Mouse (Mus musculus) erythroblast, embryonic 14.5 days (primary cell): ENCODE results near the gene Yjefn3.

Source experiments
- GATA1 ChIP-seq: IDR thresholded peaks from 2 replicates; pipeline ENCODE4 v1.6.1; 2012; ENCODE audit warnings: low read length, inconsistent platforms, mixed read lengths
- TAL1 ChIP-seq: IDR thresholded peaks from 3 replicates; pipeline ENCODE4 v1.6.1; 2012; ENCODE audit warnings: low read length, inconsistent platforms, mixed read lengths

DNA sequence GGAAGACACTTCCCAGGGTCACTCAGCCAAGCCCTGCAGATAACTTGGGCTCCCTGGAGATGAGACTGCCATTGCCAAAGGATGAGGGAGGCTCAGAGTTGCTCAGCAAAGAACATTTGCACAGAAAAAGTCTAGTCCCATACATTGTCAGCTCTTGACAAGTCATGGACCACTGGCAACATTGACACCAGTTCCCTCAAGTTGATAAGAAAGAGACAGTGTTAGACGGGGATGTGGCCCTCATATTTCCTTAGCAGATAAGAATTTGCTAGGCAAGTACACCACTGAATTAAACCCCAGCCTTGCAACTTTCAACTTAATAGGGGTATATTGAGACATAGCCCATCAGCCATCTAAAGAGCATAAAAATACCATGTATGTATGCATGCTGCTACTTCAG lies 21.5 kb upstream of the Yjefn3 start:
- TF ChIP-seq GATA1: no peak
- TF ChIP-seq TAL1: no peak
